Mouse (Mus musculus): ENCODE measurements around the gene Ptprg.
"Not testable (repeated sequence)": the region's sequence is repeated elsewhere in the genome, so short reads cannot be mapped to it uniquely, and the experiment has no call there.

Ptprg gene

DNA sequence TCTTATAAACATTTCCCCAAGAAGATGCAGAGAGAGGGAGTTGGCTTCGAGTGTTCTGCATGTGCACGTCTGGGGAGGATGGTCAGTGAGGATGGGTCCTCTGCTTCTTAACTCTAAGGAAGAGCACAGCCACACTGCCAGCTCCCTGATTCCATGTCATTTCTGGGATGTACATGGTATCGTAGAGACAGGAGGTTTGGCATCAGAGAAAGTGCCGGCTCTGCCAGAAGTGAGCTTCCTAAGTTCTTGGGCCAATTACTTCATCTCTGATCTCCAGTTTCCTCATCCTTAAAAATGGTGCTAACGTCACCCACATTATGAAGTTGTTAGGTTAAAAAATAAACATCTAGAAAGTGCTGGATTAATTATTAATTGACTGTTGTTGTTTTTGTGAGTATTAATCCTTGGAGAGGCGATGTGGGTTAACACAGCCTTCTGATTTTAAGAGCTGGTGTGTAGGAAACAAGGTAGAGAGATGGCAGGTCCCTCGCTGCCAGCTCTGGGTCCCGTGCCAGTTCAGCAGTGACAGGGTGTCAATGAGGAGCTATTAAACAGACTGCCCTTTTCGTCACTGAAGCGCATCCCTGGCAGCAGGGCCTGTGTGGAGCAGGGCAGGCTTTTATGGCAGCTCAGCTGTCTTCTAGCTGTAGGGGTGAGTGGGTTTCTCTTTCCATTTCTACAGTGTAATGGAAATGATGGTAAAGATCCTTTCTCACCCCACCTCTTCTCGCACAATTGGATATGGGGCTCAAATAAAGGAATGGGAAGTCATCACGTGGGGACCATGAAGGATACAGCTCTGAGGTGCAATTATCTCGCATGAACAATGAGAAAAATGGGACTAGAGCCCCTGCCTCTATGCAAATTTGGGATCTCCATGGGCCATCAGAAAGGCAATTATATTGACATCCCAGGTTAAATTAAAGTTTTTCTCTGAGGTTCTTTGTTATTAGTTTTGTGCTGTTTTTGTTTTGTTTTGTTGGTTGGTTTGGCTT lies 646.9 kb downstream of the Ptprg start:
- no peak for DNase-seq (ENCODE audit: low read depth, low spot score)

DNA sequence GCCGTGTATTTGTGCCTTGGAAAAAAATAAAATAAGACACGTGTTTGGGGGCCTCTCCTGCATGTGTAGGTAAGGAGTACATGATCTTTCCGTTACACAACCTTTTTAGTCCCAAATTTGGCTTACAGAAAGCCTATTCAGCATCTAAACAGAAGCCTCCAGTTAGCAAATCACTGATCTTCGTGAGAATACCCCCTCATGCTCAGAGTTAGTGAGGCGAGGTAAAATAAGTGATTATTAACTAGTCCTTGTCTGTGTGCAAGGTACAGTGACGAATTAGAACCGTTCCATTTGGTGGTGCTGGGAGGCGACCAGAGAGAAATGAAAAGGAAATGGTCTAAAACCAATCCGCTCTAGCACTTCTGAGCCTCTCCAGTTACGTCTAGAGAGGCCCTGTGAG lies 648.9 kb downstream of the Ptprg start:
- DNase-seq (ENCODE audit: low read depth, low spot score) = no peak

DNA sequence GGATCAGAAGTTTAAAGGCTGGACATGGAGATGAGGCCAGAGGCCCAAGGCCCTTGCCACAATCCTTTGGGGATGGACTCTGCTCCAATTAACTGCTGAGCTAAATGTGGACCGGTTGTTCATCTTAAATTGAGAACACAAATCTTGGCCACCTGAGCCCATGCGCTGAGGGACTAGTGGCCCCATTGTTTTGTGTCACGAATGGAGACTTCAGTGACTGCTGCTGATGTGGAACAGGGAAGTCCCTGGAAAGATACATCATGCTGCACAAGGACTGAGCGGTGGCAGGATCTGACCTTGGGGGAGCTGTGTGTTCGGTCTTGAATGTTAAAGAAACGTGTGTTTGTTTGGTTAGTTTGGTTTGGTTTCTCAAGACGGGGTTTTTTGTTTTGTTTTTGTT lies 649.7 kb downstream of the Ptprg start:
- no peak for DNase-seq (ENCODE audit: low read depth, low spot score)

DNA sequence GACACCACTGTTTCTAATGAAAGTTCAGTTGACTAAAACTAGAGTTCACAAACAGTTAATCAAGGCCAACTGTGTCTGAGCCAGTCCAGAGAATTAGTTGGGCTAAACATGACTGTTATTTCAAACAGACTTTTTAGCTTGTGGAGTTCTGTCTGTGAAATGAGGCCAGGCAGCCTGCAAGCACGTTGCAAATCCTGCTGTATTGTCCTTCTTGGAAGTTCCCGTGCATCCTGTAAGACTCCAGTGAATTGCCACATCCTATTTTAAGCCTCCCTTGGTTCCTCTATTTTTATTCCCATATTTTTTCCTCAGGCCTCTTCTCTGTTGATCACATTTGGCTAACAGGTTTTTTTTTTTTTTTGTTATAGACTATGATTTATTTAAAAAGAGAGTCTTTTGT lies 652.8 kb downstream of the Ptprg start:
- DNase-seq (ENCODE audit: low read depth, low spot score) = no peak

DNA sequence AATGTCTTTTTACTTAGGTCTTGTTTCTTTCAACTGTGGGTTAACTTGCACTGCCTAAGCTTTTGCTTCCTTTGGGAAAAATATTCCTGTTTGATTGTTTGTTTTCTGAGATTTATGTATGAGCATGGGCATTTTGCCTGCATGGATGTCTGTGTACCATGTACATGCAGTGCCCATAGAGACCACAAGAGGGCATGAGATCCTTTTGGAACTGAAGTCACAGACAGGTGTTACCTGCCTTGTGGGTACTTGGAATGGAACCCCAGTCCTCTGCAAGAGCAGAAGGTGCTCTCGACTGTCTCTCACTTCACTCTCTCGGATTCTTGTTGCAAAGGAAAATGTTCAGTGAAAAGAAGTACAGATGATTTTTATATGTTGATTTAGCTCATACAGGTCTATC lies 655.2 kb downstream of the Ptprg start:
- peak; percentile 67 for DNase-seq (ENCODE audit: low read depth, low spot score)

DNA sequence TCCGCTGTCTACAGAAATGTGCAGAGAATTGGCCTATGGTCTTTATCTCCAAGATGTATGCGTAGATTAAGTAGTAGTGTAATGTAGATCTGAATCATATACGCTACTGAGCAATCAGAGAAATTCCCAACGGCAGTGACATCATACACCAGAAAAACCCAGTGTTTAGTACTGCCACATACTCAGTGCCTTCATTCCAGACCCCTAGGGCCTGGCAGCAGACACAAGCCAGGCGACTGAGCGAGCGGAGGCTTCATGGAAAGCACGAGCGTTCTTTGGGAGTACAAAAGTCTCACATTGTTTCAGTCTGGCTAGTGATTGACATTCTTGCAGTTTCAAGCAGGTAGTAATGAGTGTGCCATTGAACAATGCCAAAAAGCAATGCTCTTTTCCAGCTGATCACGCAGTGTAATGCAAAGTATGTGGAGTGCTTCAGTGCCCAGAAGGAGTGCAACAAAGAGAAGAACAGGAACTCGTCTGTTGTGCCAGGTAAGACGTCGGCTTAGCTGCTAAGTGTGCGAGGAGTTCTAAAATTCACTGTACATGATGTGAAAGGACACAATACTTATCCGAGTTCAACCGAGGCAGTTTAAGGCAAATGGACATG lies 665.3 kb downstream of the Ptprg start:
- peak; percentile 11 for DNase-seq (ENCODE audit: low read depth, low spot score)

DNA sequence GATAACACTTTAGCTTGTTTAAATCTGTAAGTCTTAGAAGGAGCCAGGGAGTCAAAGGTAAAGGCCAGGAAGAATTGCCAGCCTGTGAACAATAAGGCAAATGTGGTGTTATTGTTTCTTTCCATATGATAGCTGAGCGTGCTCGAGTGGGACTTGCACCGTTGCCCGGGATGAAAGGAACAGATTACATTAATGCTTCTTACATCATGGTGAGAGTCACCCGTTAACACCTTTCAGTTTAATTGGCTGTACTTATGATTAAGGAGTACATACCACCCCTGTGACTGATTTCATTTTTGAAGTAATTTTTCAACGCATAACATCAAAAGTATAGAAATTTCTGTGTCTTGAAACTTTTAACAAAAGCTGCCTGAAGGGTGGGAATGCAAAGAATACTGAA lies 666.5 kb downstream of the Ptprg start:
- no peak for DNase-seq (ENCODE audit: low read depth, low spot score)

DNA sequence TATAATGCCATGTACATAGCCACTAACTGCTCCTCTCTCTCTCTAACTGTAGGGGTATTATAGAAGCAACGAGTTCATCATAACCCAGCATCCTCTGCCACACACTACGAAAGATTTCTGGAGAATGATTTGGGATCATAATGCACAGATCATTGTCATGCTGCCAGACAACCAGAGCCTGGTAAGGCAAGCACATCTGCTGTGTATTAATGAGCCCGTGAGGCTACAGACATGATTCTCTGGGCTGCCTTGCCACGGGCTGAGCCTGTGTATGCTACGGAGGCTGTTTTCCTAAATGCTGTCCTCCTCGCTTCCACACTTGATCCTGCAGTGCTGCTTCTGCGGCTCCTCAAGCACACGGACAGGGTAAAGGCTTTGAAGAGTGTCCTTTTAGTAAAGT lies 667.2 kb downstream of the Ptprg start:
- no peak for DNase-seq (ENCODE audit: low read depth, low spot score)

DNA sequence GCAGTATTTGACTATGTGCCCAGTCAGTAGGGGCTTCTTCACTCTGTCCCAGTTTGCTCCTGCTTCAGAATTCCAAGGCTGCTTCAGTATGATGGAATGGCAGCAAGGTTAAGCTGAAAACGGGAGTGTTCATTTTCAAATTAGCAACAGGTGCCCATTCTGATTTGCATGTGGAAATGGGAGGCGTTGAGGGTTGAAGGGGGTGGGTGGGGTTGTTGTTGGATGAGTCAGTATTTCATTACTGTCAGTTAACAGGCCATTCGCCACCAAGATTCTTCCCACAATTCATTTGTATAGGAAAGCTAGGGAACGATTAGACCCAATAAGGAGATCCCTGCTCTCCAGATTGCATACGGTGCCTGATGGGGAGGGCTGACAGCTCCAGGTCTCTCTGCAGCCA lies 668.2 kb downstream of the Ptprg start:
- DNase-seq (ENCODE audit: low read depth, low spot score) = no peak

DNA sequence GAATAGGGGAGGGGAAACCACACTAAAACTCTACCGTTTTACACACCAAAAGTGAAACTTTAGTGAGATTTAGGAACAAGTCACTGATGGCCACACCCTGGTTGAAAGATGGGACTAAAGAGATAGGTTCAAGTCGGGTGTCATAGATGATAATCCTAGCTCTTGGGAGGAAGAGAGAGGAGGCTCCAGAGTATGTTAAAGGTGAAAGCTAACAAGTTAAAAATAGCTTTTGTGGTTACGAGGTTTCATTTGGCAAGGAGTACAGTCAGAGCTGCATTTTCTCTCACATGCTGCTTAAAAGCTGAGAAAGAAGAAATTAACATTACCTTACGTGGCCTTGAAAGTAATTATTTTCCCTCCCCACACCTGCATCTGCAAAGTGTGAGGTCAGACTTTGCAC lies 690.4 kb downstream of the Ptprg start:
- DNase-seq (ENCODE audit: low read depth, low spot score) = no peak

DNA sequence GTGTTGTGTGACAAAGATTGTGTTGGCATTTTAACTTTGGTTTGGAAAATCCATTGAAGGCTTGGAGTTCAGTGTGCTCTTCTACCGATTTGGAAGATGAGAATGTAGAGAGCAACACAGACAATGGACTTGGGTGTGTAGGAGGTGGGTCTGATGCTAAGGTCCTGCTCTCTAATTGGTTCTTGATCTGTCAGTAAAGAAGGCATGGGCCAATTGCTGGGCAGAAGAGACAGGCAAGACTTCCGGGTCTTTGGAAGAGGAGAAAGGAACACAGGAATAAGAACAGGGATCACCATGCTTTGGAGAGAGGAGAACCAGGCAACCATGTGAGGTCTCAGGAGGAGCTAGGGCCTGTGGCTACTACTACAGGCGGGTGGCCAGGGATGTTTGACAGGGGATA lies 722.7 kb downstream of the Ptprg start:
- DNase-seq (ENCODE audit: low read depth, low spot score) = peak; percentile 84

DNA sequence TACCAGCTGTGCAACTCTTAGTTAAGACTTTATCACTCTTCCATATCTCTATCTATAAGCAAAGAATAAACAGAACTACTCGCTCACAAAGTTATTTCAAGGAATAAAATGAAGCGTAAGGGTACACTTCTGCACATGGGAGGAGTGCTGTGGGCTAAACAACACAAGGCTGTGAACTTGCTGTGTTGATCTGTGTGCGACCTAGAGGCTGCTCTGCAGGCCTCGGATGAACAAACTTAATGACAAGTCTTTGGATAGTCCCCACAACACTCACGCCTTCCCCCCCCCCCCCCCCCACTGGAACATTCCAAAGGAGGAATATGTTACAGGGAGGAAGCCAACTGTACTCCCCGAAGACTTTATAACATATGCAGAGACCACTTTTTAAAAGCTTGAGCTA lies 730.3 kb downstream of the Ptprg start, which contains the start of gene Gm49355:
TSS of gene Gm49355 (plus strand) at position 336 of the 400 bp plus-strand sequence.
- no peak for DNase-seq (ENCODE audit: low read depth, low spot score)

DNA sequence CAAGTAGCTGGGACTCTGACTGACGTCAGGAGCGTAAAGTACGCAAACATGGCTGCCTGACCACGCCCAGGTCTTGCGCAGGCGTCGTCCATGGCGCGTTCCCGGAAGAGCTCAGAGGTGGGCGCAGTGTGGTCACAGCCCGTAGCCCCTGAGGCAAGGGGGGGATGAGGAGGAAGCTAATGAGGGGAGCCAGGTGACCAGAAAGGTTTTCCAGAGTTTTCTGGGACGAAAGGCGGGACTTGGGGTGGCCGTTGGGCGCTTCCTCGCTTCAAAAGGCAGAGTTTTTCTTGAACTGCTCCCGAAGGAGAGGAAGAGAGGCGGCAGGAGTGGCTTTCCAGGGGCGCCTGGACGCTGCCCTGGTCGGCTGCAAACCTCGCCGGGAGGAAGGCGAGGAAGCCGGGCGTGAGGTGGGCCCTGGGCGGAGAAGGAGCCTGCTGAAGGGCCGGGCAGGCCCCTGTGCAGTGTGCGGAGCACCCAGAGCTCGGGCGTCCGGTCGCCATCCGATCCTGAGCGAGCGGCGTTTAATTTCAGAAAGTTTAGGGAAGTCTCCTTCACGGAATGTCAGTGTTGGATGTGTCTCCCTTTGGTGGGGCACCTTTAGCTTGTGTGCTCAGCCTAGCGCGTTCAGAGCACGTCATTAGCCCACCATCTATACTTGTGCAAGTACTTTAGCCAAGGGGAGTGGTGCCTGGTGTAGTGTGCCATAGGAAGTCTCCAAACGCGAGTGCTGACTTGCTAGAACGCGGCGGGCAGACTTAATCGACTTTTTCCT lies 731.0 kb downstream of the Ptprg start, which contains the start of gene 3830406C13Rik:
TSS of gene 3830406C13Rik (plus strand) at position 33 of the 772 bp plus-strand sequence.
- peak; percentile 93 for DNase-seq (ENCODE audit: low read depth, low spot score)

DNA sequence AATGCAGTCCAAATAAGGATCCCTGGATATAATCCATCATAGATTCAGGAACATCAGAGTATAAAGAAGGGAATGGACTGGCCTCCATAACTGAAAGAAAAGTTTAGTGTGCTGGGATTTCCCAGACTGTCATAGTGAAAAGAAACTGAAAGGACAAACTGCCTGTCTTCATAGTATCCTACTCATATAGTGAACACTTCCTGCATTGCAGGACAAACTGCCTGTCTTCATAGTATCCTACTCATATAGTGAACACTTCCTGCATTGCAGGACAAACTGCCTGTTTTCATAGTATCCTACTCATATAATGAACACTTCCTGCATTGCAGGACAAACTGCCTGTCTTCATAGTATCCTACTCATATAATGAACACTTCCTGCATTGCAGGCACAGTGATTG lies 736.4 kb downstream of the Ptprg start:
- DNase-seq (ENCODE audit: low read depth, low spot score) = not testable (repeated sequence)

Data from R1 (cell line).